Mouse (Mus musculus): Measurements from ENCODE around the gene Kmt2b. TPM values are rescaled to one million over a fixed set of nuclear protein-coding genes. Genes with fewer than 3 reads are reported as not detected.
A peak's percentile ranks its signal among the peaks of the same experiment; 100 is the strongest.

The Kmt2b gene
- 7.4 and 10.6 TPM in 2 replicates for polyA plus RNA-seq (2016; fragmentation: Nextera tagmentation; extraction: Ambion mirVana)

GRCm38 (mm10) chr7:30588676-30589434 is at the start of gene Kmt2b:
Gene Kmt2b (minus strand): TSS chr7:30588726.
- no peaks in the 10 kb centered on the region for H3K27me3 ChIP-seq (ENCODE audit: low read depth, poor library complexity, severe bottlenecking)
- peak within 1 kb of the TSS; percentile 99 for H3K4me3 ChIP-seq
- no peaks in the 10 kb centered on the region for H3K9me3 ChIP-seq (replicated peaks)
- peak; percentile 98 for DNase-seq (ENCODE audit: low spot score)
- WGBS, result under 1% methylated on average over 63 of the region's 68 CpGs
- H3K4me1 ChIP-seq, result peaks cover 32% of the 10 kb centered on the region
- H3K27ac ChIP-seq (replicated peaks), result peak within 1 kb of the TSS; percentile 99
- peaks cover 30% of the 10 kb centered on the region for H3K36me3 ChIP-seq

DNA sequence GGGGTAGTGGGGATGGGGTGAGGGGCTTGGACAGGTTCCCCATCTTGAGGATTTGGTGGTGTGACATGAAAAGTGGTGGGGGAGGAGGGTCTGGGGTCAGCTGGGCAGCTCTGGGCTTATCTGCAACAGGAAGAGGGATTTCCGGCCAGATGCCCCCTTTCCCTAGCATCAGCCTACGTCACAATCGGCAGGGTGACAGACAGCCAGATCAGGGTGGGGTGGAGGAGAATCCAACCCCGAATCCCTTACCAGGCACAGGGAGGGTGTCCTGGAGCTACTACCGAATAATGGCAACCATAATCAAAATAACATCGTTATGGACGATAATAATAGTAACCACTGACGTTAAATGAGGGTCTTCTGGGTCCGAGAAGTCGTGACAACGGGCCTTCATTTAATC is 47.9 kb upstream of the Kmt2b start:
- H3K4me1 ChIP-seq, result peaks cover 20% of the 10 kb centered on the region
- H3K4me3 ChIP-seq, result no peak overlapping the region
- H3K27me3 ChIP-seq (ENCODE audit: low read depth, poor library complexity, severe bottlenecking), result peaks cover 61% of the 10 kb centered on the region
- H3K36me3 ChIP-seq, result peaks cover 17% of the 10 kb centered on the region
- H3K27ac ChIP-seq (replicated peaks), result no peak overlapping the region
- DNase-seq (ENCODE audit: low spot score), result no peak
- 31% methylated on average over 11 of the region's 11 CpGs for WGBS
- no peaks in the 10 kb centered on the region for H3K9me3 ChIP-seq (replicated peaks)

DNA sequence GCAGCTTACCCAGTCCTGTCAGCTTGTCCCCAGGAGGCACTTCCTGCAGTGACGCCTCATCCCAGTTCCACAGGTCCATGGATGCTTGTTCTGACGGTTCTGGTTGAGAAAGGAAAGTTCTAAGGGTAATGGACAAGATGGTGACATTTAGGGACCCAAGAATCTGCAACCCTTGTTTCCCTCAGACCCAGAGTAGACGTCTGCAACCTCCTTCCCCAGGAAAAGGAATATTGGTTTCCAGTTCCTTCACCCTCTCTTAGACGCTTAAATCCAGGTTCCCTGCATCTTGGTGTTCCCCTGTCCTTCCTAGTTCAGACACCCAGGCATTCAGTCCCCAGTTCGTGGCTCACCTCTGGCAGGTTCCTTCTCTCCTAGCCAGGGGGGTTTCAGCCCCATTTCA is 47.2 kb upstream of the Kmt2b start, which contains the start of gene Etv2:
Gene Etv2, minus strand, starts transcription at position 101 of the 400 bp plus-strand sequence.
- no peak for DNase-seq (ENCODE audit: low spot score)
- Histone ChIP-seq H3K4me1 (peaks cover 20% of the 10 kb centered on the region), H3K9me3 (replicated peaks) (no peaks in the 10 kb centered on the region), H3K27ac (replicated peaks) (no peak within 1 kb of the TSS), H3K27me3 (ENCODE audit: low read depth, poor library complexity, severe bottlenecking) (peaks cover 63% of the 10 kb centered on the region), H3K36me3 (peaks cover 10% of the 10 kb centered on the region), H3K4me3 (peak within 1 kb of the TSS; percentile 40)
- 3% methylated on average over 5 of the region's 5 CpGs for WGBS

- H3K9me3 ChIP-seq (replicated peaks), result no peaks in the 10 kb centered on the region
- H3K4me3 ChIP-seq, result peak overlapping the region; percentile 40
- WGBS, result 1% methylated on average over 20 of the region's 20 CpGs
- no peak overlapping the region for H3K27ac ChIP-seq (replicated peaks)
- peaks cover 63% of the 10 kb centered on the region for H3K27me3 ChIP-seq (ENCODE audit: low read depth, poor library complexity, severe bottlenecking)
- peaks cover 20% of the 10 kb centered on the region for H3K4me1 ChIP-seq
- peak; percentile 81 for DNase-seq (ENCODE audit: low spot score)
- H3K36me3 ChIP-seq, result no peaks in the 10 kb centered on the region
Observed at GRCm38 (mm10) chr7:30634621-30635020, 46.1 kb upstream of the Kmt2b start.

DNA sequence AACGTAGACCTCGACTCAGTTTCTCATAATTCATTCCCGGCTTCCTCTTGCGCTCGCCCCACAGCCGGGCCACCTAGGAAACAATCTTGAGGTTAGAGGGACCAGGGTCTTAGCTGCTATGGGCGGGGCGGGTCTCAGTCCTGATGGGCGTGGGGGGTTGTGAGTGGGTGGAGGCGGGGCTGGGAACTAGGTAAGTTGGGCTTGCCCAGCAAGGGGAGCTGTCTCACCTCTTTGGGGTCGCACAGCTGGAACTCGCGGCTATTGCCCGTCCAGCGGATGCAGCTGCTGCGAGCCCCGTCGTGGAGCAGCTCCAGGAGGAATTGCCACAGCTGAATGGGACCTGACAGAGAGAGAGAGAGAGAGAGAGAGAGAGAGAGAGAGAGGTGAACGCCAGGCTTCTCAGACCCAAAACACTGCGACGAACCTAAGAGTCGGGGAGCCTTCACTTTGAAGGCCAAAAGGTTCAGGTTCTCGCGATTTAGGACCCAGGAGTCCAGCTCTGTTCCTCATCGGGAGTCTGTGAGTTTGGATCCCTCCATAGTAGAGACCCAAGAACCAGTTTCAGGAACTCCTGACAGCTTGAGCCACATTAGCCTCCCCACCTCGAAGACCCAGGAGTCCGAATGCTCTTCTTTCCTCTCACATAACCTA is 45.4 kb upstream of the Kmt2b start:
- Histone ChIP-seq H3K9me3 (replicated peaks) (no peaks in the 10 kb centered on the region), H3K27me3 (ENCODE audit: low read depth, poor library complexity, severe bottlenecking) (peaks cover 63% of the 10 kb centered on the region), H3K4me1 (peaks cover 20% of the 10 kb centered on the region), H3K27ac (replicated peaks) (no peak overlapping the region), H3K4me3 (peak overlapping the region; percentile 40), H3K36me3 (no peaks in the 10 kb centered on the region)
- WGBS, result 6% methylated on average over 27 of the region's 27 CpGs
- DNase-seq (ENCODE audit: low spot score), result peak; percentile 21

- H3K36me3 ChIP-seq, result peaks cover 5% of the 10 kb centered on the region
- no peak for DNase-seq (ENCODE audit: low spot score)
- H3K4me1 ChIP-seq, result peaks cover 18% of the 10 kb centered on the region
- peaks cover 28% of the 10 kb centered on the region for H3K27me3 ChIP-seq (ENCODE audit: low read depth, poor library complexity, severe bottlenecking)
- H3K27ac ChIP-seq (replicated peaks), result no peak overlapping the region
- no peaks in the 10 kb centered on the region for H3K9me3 ChIP-seq (replicated peaks)
- no peak overlapping the region for H3K4me3 ChIP-seq
Observed at GRCm38 (mm10) chr7:30629013-30629412, 40.5 kb upstream of the Kmt2b start.

DNA sequence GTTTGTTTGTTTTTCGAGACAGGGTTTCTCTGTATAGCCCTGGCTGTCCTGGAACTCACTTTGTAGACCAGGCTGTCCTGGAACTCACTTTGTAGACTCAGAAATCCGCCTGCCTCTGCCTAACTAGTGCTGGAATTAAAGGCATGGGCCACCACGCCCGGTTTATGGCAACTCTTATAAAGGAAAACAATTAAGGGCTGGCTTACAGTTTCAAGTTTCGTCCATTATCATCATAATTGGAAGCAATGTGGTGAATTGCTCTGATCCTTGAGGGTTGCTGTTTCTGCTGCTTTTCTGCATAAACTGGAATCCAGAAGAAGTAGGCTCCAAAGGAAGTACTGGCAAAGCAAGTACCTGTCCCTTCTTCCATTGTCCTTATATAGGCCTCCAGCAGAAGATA is 38.1 kb upstream of the Kmt2b start:
- H3K4me1 ChIP-seq, result peaks cover 12% of the 10 kb centered on the region
- no peak overlapping the region; the same call in 1 of the 2 replicates for H3K4me3 ChIP-seq
- peaks cover 29% of the 10 kb centered on the region for H3K36me3 ChIP-seq
- WGBS, result 87% methylated on average over 5 of the region's 5 CpGs
- H3K27ac ChIP-seq (replicated peaks), result no peak overlapping the region
- H3K27me3 ChIP-seq (ENCODE audit: low read depth, poor library complexity, severe bottlenecking), result peaks cover 5% of the 10 kb centered on the region
- no peak for DNase-seq (ENCODE audit: low spot score)
- H3K9me3 ChIP-seq (replicated peaks), result no peaks in the 10 kb centered on the region

DNA sequence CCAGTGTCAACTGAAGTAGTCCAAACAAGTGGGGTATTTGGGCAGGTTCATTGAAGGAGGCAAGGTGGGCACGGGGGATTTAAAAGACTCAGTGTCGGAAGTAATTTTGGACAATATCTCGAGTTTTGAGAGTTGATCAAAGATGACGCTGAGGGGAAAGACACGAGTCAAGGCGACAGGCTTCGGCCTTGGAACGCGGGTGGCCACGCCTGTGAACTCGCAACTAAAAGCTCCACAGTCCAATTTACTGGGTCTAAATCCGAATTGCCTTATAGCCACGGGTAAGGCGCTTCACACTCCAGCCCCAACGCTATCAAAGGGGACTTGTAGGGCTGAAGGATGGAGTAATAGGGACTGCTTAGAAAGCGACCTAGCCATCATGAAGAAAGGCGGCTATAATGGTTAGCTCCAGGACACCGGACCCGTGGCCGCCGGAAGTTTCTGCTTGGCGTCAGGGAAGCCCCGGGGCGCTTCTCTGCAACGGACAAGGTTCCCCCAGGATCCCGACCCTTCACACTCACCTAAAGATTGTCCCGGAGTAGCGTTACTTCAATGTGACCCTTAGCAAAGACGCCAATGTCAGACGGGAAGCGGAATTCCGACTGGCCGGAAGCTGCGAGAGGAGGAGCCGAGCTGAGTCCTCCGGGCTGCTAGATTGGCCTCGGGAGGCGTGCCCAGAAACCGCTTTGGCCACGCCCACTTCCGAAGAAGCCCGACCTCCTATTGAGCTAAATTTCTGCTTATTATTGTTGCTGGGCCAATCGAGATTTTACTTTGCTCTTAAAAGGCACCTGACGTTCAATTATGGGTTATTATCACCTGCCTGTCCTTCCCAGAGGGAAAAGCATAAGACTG is 37.2 kb upstream of the Kmt2b start, which contains the start of gene Cox6b1:
Gene Cox6b1, minus strand, starts transcription at position 622 of the 855 bp plus-strand sequence.
- Histone ChIP-seq H3K36me3 (peaks cover 37% of the 10 kb centered on the region), H3K27ac (replicated peaks) (peak within 1 kb of the TSS; percentile 86), H3K9me3 (replicated peaks) (no peaks in the 10 kb centered on the region), H3K27me3 (ENCODE audit: low read depth, poor library complexity, severe bottlenecking) (no peaks in the 10 kb centered on the region), H3K4me3 (peak within 1 kb of the TSS; percentile 91), H3K4me1 (peaks cover 12% of the 10 kb centered on the region)
- 3% methylated on average over 44 of the region's 44 CpGs for WGBS
- peak; percentile 88 for DNase-seq (ENCODE audit: low spot score)

GRCm38 (mm10) chr7:30619202-30619601 is 30.7 kb upstream of the Kmt2b start:
- H3K4me1 ChIP-seq, result no peaks in the 10 kb centered on the region
- H3K27me3 ChIP-seq (ENCODE audit: low read depth, poor library complexity, severe bottlenecking), result no peaks in the 10 kb centered on the region
- H3K9me3 ChIP-seq (replicated peaks), result no peaks in the 10 kb centered on the region
- peaks cover 88% of the 10 kb centered on the region for H3K36me3 ChIP-seq
- no peak overlapping the region for H3K4me3 ChIP-seq
- 89% methylated on average over 3 of the region's 3 CpGs for WGBS
- H3K27ac ChIP-seq (replicated peaks), result no peak overlapping the region
- no peak for DNase-seq (ENCODE audit: low spot score)

DNA sequence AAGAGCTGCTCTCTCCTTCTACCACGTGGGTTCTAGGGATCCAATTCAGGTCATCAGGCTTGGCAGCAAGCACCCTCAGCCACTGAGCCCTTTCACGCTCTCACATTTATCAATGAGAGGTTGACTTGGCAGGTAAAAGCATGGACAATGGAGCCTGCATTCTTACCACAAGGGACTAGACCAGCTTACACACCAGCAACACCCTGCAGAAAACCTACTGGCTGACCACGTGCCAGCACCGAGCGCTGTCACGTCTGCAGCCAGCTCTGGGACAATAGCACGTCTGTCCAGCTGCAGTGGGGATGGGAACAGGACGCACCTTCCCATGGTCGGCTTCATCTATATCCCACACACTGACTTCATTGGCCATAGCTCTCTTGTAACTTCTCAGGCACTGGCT is 30.1 kb upstream of the Kmt2b start:
- Histone ChIP-seq H3K9me3 (replicated peaks) (no peaks in the 10 kb centered on the region), H3K4me3 (no peak overlapping the region), H3K36me3 (peaks cover 83% of the 10 kb centered on the region), H3K4me1 (no peaks in the 10 kb centered on the region), H3K27me3 (ENCODE audit: low read depth, poor library complexity, severe bottlenecking) (no peaks in the 10 kb centered on the region), H3K27ac (replicated peaks) (no peak overlapping the region)
- DNase-seq (ENCODE audit: low spot score), result no peak
- WGBS, result 92% methylated on average over 9 of the region's 9 CpGs

GRCm38 (mm10) chr7:30615049-30615760 is 26.7 kb upstream of the Kmt2b start:
- H3K27me3 ChIP-seq (ENCODE audit: low read depth, poor library complexity, severe bottlenecking), result no peaks in the 10 kb centered on the region
- 62% methylated on average over 5 of the region's 5 CpGs for WGBS
- no peak for DNase-seq (ENCODE audit: low spot score)

DNA sequence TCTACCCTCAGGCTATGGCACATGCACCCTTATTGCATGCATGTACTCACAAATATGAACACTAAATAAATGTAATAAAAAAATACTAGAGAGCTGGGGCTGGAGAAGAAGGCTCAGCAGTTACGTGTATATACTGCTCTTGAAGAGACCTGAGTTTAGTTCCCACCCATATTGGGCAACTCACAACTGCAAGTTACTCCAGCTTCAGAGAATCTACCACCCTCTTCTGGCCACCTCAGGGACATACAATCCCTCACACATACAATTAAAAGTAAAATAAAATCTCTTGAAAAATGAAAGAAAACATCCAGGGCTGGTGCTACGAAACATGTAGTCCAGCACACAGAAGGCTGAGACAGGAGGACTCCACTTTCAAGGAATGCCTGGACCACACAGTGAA is 25.9 kb upstream of the Kmt2b start:
- H3K27me3 ChIP-seq (ENCODE audit: low read depth, poor library complexity, severe bottlenecking), result no peaks in the 10 kb centered on the region
- no peaks in the 10 kb centered on the region for H3K9me3 ChIP-seq (replicated peaks)
- no peak for DNase-seq (ENCODE audit: low spot score)
- 78% methylated on average over 2 of the region's 2 CpGs for WGBS
- H3K36me3 ChIP-seq, result peaks cover 46% of the 10 kb centered on the region
- H3K27ac ChIP-seq (replicated peaks), result no peak overlapping the region
- H3K4me3 ChIP-seq, result no peak overlapping the region
- H3K4me1 ChIP-seq, result no peaks in the 10 kb centered on the region

More at GRCm38 (mm10) chr7:30615049-30615760, 26.7 kb upstream of the Kmt2b start:
- H3K27ac ChIP-seq (replicated peaks), result no peak overlapping the region
- H3K9me3 ChIP-seq (replicated peaks), result no peaks in the 10 kb centered on the region
- peaks cover 52% of the 10 kb centered on the region for H3K36me3 ChIP-seq
- no peak overlapping the region for H3K4me3 ChIP-seq
- no peaks in the 10 kb centered on the region for H3K4me1 ChIP-seq

Measured in midbrain, embryonic 10.5 days (tissue).